Mouse (Mus musculus) erythroblast, embryonic 14.5 days (primary cell): ENCODE results near the gene Wdsub1. TPM values are rescaled to one million over a fixed set of nuclear protein-coding genes. Genes with fewer than 3 reads are reported as not detected.

Source experiments
- H3K27me3 ChIP-seq: 2 replicates; pipeline ENCODE4 v1.6.1; 2012; ENCODE audit warnings: inconsistent platforms; ENCODE audit not compliant: control insufficient read depth
- H3K36me3 ChIP-seq: 2 replicates; pipeline ENCODE4 v1.6.1; 2012; ENCODE audit warnings: mild to moderate bottlenecking, inconsistent platforms; ENCODE audit not compliant: control insufficient read depth
- H3K4me1 ChIP-seq: 2 replicates; pipeline ENCODE4 v1.6.1; 2012; ENCODE audit warnings: inconsistent platforms; ENCODE audit not compliant: control insufficient read depth
- H3K4me3 ChIP-seq: replicated peaks from 2 replicates; pipeline ENCODE3; 2012; ENCODE audit warnings: moderate library complexity, mild to moderate bottlenecking, inconsistent platforms
- H3K9me3 ChIP-seq: 2 replicates; pipeline ENCODE4 v1.6.1; 2012; ENCODE audit warnings: low read length, inconsistent platforms, mixed read lengths; ENCODE audit not compliant: control insufficient read depth
- GATA1 ChIP-seq: IDR thresholded peaks from 2 replicates; pipeline ENCODE4 v1.6.1; 2012; ENCODE audit warnings: low read length, inconsistent platforms, mixed read lengths
- TAL1 ChIP-seq: IDR thresholded peaks from 3 replicates; pipeline ENCODE4 v1.6.1; 2012; ENCODE audit warnings: low read length, inconsistent platforms, mixed read lengths
- polyA plus RNA-seq: library from polyadenylated mRNA; stranded (reverse); fragments of >175 nt; gene quantifications from 2 replicates; pipeline ENCODE4 v1.2.3, GENCODE M21; 2012

Gene Wdsub1
- polyA plus RNA-seq, 1 experiment, result 0.27 TPM

DNA sequence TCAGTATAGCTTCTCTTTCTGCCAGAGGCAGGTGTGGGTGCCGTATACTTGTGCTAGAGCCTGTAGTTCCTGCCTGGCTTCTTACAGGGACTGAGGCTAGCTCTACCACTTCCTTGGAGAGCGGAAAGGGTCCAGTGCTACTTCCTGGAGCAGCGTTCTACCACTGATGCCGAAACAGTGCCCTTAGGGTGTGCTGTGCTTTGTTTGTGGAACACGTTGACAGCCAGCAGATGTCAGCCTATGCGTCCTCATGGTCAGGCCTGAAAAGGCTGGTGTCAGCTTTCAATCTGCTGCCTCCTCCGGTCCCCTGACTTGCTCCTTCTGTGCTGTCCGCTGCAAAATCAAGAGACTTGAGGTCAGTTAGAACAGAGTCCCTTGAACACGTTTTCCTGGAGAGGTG is 52.2 kb downstream of the Wdsub1 start:
- Histone ChIP-seq H3K27me3 (no peaks in the 10 kb centered on the region), H3K36me3 (no peaks in the 10 kb centered on the region; the same call in 1 of the 2 replicates)

DNA sequence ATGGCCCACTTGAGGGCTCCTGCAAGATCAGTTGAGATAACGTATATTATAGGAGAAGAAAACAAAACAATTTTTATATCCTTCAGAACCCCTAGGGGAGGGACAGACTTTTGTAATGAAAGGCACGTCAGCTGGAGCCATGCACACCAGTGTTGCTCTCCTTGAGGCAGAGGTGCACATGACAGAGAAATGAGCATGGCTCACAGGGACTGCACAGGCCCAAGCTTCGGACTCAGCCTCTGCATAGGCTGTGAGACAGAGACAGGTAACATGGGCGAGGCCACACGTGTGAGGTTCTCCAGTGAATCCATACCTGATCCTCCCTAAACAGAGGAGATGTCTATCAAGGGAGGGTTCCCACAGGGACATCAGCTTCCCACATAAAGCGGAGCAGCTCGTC is 52.7 kb downstream of the Wdsub1 start:
- Histone ChIP-seq H3K36me3 (no peaks in the 10 kb centered on the region; the same call in 1 of the 2 replicates), H3K27me3 (no peaks in the 10 kb centered on the region), H3K4me3 (no peak overlapping the region), H3K4me1 (no peaks in the 10 kb centered on the region), H3K9me3 (no peaks in the 10 kb centered on the region)
- TF ChIP-seq TAL1 (no peak), GATA1 (no peak)

More for the DNA sequence above, 52.2 kb downstream of the Wdsub1 start:
- no peaks in the 10 kb centered on the region for H3K9me3 ChIP-seq
- no peak overlapping the region for H3K4me3 ChIP-seq
- no peak for TF ChIP-seq GATA1
- no peak for TF ChIP-seq TAL1
- no peaks in the 10 kb centered on the region for H3K4me1 ChIP-seq

DNA sequence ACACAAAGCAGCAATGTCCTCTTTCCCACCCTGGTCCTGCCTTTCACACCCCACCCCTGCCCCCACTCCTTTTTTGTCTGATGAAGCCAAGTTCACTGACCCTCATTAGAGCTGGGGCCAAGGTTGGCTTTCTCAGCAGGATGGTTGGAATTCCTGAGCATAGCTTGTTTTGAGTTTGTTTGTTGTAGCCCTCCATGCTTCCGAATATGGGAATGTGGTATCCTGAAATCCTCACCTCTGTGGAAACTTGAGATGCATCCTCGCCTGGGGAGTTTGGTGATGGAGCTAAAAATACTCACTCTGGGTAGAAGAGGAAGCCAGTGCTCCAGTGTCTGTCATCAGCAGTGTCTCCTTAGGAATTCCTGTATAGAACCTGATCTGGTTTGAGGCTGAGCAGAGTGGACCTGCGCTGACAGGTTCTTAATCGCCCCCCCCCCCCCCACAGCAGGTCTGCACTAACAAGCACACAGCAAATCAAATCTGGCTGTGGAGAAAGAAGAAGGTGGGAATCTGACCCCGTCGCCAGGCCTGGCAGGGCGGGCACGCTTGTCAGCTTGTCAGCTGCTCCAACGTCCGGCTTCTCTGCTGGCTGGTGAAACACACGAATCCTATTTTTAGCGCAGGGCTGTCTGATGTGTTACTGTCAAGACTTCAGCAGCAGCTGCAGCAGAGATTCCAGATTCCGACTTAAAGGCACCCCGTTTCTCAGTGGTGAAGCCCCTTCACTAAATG is 53.4 kb downstream of the Wdsub1 start:
- Histone ChIP-seq H3K27me3 (no peaks in the 10 kb centered on the region), H3K4me3 (no peak overlapping the region), H3K9me3 (no peaks in the 10 kb centered on the region), H3K36me3 (no peaks in the 10 kb centered on the region; the same call in 1 of the 2 replicates), H3K4me1 (no peaks in the 10 kb centered on the region)
- TF ChIP-seq TAL1 (no peak), GATA1 (no peak)

DNA sequence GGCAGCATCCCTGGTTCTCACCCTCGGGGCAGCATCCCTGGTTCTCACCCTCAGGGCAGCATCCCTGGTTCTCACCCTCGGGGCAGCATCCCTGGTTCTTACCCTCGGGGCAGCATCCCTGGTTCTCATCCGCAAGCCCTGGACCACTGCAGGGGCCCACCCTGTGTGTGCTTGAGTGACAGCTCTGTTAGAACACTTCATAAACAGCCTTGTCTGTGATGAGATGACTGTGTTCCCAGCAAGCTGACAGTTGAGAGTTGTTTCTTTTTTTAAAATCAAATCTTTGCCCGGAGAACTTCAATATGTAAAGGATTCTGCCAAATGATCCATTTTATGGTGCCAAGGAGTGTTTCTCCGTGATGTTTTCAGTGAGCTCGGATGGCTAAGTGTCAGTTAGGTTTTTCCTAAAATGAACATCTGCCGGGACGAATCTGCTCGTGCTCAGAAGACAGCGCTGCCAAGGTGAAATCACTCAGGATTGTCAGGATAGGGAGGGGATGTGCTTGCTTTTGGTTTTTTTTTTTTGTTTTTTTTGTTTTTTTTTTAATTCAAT is 54.2 kb downstream of the Wdsub1 start:
- no peak for TF ChIP-seq GATA1
- no peak for TF ChIP-seq TAL1
- Histone ChIP-seq H3K27me3 (no peaks in the 10 kb centered on the region), H3K4me1 (no peaks in the 10 kb centered on the region), H3K4me3 (no peak overlapping the region), H3K36me3 (no peaks in the 10 kb centered on the region; the same call in 1 of the 2 replicates), H3K9me3 (no peaks in the 10 kb centered on the region)

DNA sequence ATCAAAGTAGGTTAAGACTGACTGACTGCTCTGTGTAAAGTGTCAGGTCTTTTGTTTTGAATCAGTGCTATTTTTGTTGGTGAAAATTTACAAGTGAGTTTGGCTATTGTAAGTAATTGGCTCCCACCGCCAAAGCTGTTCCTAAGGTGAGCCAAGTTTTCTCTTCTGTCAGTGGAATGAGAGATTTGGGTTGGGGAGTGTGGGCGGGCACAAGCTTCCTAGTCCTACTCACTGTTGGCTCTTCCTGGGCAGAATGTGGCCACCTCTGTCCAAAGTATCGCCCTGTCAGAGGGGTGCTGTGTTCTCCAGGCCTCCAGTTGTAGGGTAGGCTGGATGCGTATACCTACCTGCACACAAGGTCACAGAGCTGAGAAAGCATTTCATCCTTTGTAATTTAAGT is 57.0 kb downstream of the Wdsub1 start:
- H3K9me3 ChIP-seq, result no peaks in the 10 kb centered on the region
- TF ChIP-seq TAL1, result no peak
- TF ChIP-seq GATA1, result no peak
- H3K4me3 ChIP-seq, result no peak overlapping the region
- no peaks in the 10 kb centered on the region for H3K36me3 ChIP-seq
- H3K4me1 ChIP-seq, result no peaks in the 10 kb centered on the region
- H3K27me3 ChIP-seq, result no peaks in the 10 kb centered on the region

DNA sequence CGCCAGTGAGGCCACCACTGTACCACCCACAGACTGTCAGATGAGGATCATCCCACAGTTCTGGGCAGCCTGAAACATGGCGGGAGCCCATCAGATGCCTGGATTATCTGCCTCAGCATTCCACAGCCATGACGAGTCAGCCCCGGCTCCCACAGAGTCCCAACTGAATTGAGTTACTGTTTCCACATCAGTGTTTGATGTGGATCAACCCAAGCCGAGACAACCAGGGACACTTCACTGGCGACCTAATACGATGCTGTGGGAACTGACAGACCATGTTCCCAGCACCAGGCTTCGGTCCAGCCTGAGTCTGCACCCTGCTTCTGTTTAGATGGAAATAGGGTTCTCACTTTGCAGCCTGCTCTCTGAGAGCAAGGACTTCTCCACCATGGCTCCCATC is 58.1 kb downstream of the Wdsub1 start:
- Histone ChIP-seq H3K27me3 (no peaks in the 10 kb centered on the region), H3K9me3 (no peaks in the 10 kb centered on the region), H3K4me1 (no peaks in the 10 kb centered on the region), H3K36me3 (no peaks in the 10 kb centered on the region), H3K4me3 (no peak overlapping the region)
- no peak for TF ChIP-seq GATA1
- no peak for TF ChIP-seq TAL1

DNA sequence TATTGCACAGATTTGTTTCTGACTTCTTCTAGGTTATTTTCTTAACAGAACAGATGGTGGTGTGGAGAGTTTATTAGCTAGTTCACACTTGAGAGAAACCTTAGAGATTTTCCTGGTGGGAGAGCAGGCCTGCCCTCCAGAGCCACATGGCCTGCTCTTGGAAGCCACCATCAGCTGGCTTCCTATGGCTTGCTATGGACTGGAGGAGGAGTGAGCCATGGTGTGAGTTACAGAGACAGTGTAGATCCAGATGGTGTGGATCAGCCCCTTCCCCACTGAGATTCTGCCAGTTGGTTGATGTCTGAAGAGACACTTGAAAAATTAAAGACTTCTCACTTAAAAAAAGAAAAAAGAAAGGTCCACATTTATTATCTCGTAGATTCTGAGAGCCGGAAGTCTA is 61.3 kb downstream of the Wdsub1 start:
- Histone ChIP-seq H3K27me3 (no peaks in the 10 kb centered on the region), H3K4me1 (no peaks in the 10 kb centered on the region), H3K36me3 (peaks cover 5% of the 10 kb centered on the region; the same call in 1 of the 2 replicates), H3K9me3 (no peaks in the 10 kb centered on the region), H3K4me3 (no peak overlapping the region)
- no peak for TF ChIP-seq GATA1
- TF ChIP-seq TAL1, result no peak

DNA sequence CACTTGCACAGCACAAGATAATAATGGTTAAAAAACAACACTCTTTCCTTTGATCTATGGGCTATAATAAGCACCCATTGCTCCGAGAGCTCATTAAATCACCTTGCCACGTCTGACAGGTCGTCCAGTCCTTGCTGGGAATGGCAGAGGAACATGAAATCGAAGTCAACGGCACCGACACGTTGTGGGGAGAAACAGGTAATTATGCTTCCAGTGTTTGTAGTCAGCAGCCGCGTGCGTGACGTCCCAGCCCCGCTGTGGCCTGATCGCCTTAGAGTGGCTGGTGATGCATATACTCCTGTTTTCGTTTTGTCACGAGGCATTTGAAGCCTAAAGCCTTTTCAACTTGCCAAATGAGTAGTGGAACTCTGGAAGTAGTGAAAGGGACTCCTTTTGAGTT is 62.3 kb downstream of the Wdsub1 start:
- Histone ChIP-seq H3K9me3 (no peaks in the 10 kb centered on the region), H3K4me3 (no peak overlapping the region), H3K27me3 (no peaks in the 10 kb centered on the region), H3K36me3 (peaks cover 5% of the 10 kb centered on the region; the same call in 1 of the 2 replicates), H3K4me1 (no peaks in the 10 kb centered on the region)
- TF ChIP-seq TAL1 (no peak), GATA1 (no peak)

DNA sequence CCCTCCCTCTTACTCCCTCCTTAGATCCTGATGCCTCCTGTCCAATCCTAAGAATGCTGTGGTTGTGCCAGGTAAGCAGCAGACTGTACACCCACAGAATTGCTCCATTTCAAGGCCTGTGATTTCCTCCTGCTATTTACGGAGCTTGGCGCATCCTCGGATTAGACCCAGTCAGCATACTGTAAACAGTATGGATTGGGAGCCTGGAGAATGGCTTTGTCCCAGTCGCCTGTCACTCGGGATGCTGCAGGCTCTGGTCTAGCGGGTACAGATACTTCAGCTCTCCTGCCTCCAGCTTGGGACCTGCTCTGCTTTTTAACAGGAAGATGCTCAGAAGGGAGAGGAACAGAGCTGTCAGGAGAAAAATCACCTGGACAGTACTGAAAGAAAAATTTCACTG is 63.0 kb downstream of the Wdsub1 start:
- Histone ChIP-seq H3K4me3 (no peak overlapping the region), H3K9me3 (no peaks in the 10 kb centered on the region), H3K36me3 (peaks cover 5% of the 10 kb centered on the region; the same call in 1 of the 2 replicates), H3K4me1 (no peaks in the 10 kb centered on the region), H3K27me3 (no peaks in the 10 kb centered on the region)
- TF ChIP-seq TAL1, result no peak
